Mouse (Mus musculus) 416B (cell line): ENCODE data around the gene Dnah8.
A peak's percentile ranks its signal among the peaks of the same experiment; 100 is the strongest.

Experiments
- DNase-seq: peaks from one replicate; pipeline ENCODE4 v3.0.0; 2011; ENCODE audit warnings: low read depth

Dnah8 gene

GRCm38 (mm10) chr17:30750269-30750668 lies 126.1 kb downstream of the Dnah8 start:
- no peak for DNase-seq

GRCm38 (mm10) chr17:30752370-30752818 lies 128.2 kb downstream of the Dnah8 start:
- no peak for DNase-seq

- no peak for DNase-seq
Measured at GRCm38 (mm10) chr17:30753201-30753600, 129.0 kb downstream of the Dnah8 start.

- DNase-seq = no peak
Measured at GRCm38 (mm10) chr17:30756771-30757170, 132.6 kb downstream of the Dnah8 start.

GRCm38 (mm10) chr17:30760307-30760706 lies 136.2 kb downstream of the Dnah8 start:
- no peak for DNase-seq

- DNase-seq = no peak
Measured at GRCm38 (mm10) chr17:30764276-30764675, 140.1 kb downstream of the Dnah8 start.

- no peak for DNase-seq
Measured at GRCm38 (mm10) chr17:30774416-30774815, 150.3 kb downstream of the Dnah8 start.

GRCm38 (mm10) chr17:30775096-30775495 lies 150.9 kb downstream of the Dnah8 start:
- no peak for DNase-seq

- no peak for DNase-seq
Measured at GRCm38 (mm10) chr17:30781046-30781445, 156.9 kb downstream of the Dnah8 start.

GRCm38 (mm10) chr17:30782286-30782685 lies 158.1 kb downstream of the Dnah8 start:
- DNase-seq = no peak

GRCm38 (mm10) chr17:30788361-30788760 lies 164.2 kb downstream of the Dnah8 start:
- no peak for DNase-seq

GRCm38 (mm10) chr17:30790816-30791215 lies 166.7 kb downstream of the Dnah8 start:
- DNase-seq = no peak

- no peak for DNase-seq
Measured at GRCm38 (mm10) chr17:30792396-30792795, 168.2 kb downstream of the Dnah8 start.

- DNase-seq = no peak
Measured at GRCm38 (mm10) chr17:30796616-30797015, 172.5 kb downstream of the Dnah8 start.

- no peak for DNase-seq
Measured at GRCm38 (mm10) chr17:30800261-30800985, 176.3 kb downstream of the Dnah8 start.

- peak; percentile 17 for DNase-seq
Measured at GRCm38 (mm10) chr17:30803668-30804067, 179.5 kb downstream of the Dnah8 start.

- no peak for DNase-seq
Measured at GRCm38 (mm10) chr17:30804955-30805354, 180.8 kb downstream of the Dnah8 start.

- DNase-seq = no peak
Measured at GRCm38 (mm10) chr17:30805511-30806059, 181.4 kb downstream of the Dnah8 start.

- no peak for DNase-seq
Measured at GRCm38 (mm10) chr17:30808866-30809660, 184.9 kb downstream of the Dnah8 start.

- DNase-seq = no peak
Measured at GRCm38 (mm10) chr17:30809926-30810660, 185.9 kb downstream of the Dnah8 start.

GRCm38 (mm10) chr17:30818543-30818942 lies 194.4 kb downstream of the Dnah8 start:
- peak; percentile 43 for DNase-seq

- peak; percentile 32 for DNase-seq
Measured at GRCm38 (mm10) chr17:30819134-30819533, 195.0 kb downstream of the Dnah8 start.
